Mouse (Mus musculus): ENCODE results near the gene Nbea.

DNA sequence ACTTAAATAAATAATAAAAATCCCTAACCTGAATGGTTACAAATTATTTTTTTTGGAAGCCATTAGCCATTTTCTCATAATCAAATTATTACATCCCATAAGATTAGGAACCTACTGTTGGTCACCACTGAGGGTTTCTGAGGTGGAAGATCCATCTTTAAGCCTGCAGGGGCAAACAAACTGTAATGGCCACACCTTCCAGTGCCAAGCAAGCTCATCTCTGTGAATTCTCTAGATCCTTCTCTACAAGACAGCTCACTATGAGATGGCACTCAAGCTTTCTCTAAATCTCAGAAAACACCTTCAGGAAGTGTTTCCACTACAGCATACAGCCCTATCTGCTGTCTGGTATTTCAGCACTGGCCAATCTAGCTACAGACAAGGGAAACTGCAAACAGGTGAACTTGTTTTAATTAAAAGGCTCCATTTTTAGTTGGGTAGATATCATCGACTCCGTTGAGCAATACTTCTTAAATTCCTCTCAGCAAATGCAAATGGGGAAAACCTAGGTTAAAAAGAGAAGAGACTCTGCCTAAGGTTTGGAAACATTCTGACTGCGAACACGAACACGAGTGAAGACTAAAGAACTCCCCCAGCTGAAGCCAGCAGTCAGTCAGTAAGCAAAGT lies 402.0 kb downstream of the Nbea start:
- TF ChIP-seq FLI1 (IDR thresholded peaks at IDR 0.05; ENCODE audit: low read length) (no peak), GATA1 (IDR thresholded peaks at IDR 0.05; ENCODE audit: borderline replicate concordance, low read length) (no peak)

Measured in megakaryocyte, embryonic 14.5 days (primary cell).